8 mouse cellular contexts compared by ENCODE assay signal in genomic region chr1:74505721-74506464, GRCm38 (mm10). TPM values are rescaled to one million over a fixed set of nuclear protein-coding genes. Genes with fewer than 3 reads are reported as not detected.
DNase-seq lines count a peak whose midpoint lies in the region; ATAC-seq lines count a peak whose summit lies in the region.

Gene Cnot9, plus strand, starts transcription at chr1:74506058.

- DNase-seq in adipocyte (ENCODE audit: low spot score): peak; percentile 100
- peak; percentile 98 for DNase-seq in embryo, embryonic 10 days (ENCODE audit: low spot score)
- peak; percentile 100 for DNase-seq in gastrocnemius, postnatal 10 days
- DNase-seq in induced T-regulatory cell, adult 2 months (ENCODE audit: low read depth): peak; percentile 100
- peak; percentile 99 to 100 for DNase-seq in left cerebral cortex, adult 9 months (ENCODE audit: low spot score in 2 of 2)
- DNase-seq in right cerebral cortex, postnatal 14 days: peak; percentile 100
- DNase-seq in urinary bladder, postnatal 36 days (ENCODE audit: low spot score in 2 of 2): peak; percentile 100

- ATAC-seq in megakaryocyte progenitor cell, adult 5-6 weeks (replicated peaks; ENCODE audit: poor library complexity): peak; percentile 92

RNA-seq across cellular contexts. Expression of gene Cnot9, which starts in this region (rescaled TPM):
- total RNA-seq in gastrocnemius, postnatal 10 days (2021): 10 to 100 TPM; 16.6 to 18.7 TPM
- total RNA-seq in megakaryocyte progenitor cell, adult 5-6 weeks (2015): 58.9 and 65.3 TPM in 2 replicates
- total RNA-seq in megakaryocyte progenitor cell, adult 5-6 weeks (2017): 70.1 and 87.8 TPM in 2 replicates

Comparison
In these comparisons a context has a peak if more than half of its experiments do, and no peak if none do; other contexts are left out.
1. Peak in every context shown above with its lines: DNase-seq and ATAC-seq.